Mouse (Mus musculus): ENCODE data around the gene Bcar3.

- TF ChIP-seq CTCF (IDR thresholded peaks at IDR 0.05; ENCODE audit: borderline replicate concordance, control insufficient read depth, extremely low read depth, insufficient read depth, low read length, poor library complexity) (no peak), POLR2A (IDR thresholded peaks at IDR 0.05; ENCODE audit: control insufficient read depth, extremely low read depth, insufficient read depth, low read length, poor library complexity) (no peak)
Observed at GRCm38 (mm10) chr3:122365326-122365725, 71.4 kb downstream of the Bcar3 start.
